Mouse (Mus musculus): ENCODE measurements around the gene Rgl3.

Gene Rgl3

DNA sequence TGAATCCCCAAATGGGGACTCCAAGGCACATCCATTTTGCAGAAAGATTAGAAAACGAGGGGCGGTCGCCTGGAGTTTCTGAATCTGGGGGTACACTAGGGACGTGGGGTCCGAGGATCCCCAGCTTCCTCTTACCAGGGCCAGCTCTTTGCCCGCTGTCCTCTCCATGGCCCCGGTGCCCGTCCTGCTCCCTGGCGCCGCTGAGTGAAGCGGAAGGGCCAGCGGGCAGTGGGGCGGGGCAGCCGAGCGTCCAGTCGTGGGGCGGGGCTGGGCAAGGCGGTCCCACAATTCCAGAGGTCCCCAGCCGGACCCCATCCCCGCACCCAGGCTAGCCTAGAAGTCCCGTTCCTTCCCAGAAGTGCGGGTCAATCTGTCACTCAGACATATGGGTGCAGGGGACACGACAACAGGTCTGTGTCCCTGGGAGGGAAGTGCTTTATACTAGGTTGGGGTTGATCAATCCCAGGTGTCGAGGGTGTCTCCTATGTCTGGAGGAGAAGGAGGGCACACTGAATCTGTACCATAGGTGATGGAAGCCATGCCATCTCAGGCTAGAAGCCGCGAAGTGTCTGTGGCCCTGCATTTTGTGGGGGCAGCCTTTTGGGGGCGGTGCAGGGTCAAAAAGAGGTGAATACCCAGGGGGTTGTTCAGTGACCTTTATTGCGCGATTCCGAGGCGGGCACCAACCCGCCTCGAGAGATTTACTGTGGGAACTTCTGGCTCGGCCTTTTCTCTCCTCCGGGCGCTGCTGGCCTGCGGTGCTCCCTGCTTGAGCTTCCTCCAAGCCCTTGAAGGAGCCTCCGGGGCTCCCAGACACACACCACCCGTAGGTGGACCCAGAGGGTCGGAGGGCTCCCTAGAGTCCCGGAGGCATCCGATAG, at the start of gene Rgl3:
Rgl3 (minus strand) TSS at position 217 of the 881 bp plus-strand sequence.
- peak; percentile 70 for DNase-seq (ENCODE audit: low spot score)

DNA sequence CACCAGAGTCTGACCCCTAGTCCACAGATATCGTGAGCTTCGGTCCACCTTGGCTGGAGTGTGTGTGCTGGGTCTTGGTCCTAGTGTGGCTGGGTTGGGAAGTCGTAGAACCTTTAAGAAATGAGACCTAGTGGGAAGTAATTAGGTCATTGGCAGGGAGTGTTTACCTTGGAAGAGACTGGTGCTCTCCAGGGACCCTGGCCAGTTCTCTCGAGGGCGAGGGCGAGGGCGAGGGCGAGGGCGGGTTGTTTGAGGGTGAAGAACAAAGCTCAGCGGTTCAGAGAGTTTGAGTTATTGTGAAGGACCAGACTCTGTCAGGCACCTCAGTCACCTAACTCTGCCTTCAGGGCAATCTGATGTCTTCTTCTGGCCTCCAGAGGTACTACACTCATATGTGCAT, 48.6 kb upstream of the Rgl3 start:
- DNase-seq (ENCODE audit: low spot score) = no peak

DNA sequence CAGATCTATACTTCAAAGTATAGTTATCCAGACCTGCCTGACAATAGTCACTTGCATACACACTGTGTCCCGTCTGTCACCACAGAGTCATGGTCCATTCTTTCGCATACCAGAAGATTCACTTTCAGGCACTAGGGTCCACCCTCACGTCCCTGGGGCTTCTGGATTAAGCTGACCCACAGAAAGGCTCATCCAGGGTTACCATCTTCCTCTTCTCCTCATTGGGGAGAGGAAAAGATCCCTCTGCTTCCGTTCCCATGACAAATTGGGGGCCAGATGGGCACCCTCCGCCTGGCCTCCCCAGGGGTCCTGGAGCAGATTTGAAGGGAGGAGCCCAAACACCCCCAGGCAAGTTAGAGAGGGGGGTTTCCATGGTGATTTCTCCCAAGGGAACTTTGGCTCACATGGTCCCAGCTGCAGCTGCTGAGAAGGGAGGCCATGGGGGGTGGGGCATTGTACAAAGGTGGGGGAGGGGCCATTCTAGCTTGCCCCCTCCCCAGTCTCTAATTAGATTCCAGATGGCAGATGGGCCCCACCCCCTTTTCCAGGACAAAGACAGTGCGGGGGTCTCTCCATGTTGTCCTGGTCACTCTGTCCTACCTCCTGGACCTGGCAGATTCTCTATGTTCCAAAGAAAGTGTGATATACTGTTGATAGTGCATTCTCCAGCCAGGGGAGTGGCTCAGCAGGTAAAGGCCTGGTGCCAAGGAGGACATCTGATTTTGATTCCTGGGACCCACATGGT, 46.2 kb upstream of the Rgl3 start:
- no peak for DNase-seq (ENCODE audit: low spot score)

DNA sequence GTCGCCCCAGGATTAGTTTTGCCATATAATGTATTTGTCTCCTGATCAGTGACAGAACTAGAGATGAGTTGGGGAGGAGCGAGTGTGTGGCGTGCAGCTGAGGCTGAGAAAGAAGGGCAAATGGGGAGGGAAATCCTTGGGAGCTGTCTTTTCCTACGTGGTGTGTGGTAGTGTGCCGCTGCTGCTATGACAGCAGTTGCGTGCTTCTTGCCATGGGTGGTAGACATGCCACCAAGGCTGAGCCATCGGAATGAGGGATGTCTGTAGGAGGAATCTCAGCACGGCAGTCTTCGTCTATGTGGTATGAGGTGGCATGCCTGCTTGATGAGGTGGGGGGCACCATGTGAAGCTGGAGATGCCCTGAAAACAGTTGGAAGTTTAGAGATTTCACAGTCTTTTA, 41.1 kb upstream of the Rgl3 start:
- DNase-seq (ENCODE audit: low spot score) = no peak

DNA sequence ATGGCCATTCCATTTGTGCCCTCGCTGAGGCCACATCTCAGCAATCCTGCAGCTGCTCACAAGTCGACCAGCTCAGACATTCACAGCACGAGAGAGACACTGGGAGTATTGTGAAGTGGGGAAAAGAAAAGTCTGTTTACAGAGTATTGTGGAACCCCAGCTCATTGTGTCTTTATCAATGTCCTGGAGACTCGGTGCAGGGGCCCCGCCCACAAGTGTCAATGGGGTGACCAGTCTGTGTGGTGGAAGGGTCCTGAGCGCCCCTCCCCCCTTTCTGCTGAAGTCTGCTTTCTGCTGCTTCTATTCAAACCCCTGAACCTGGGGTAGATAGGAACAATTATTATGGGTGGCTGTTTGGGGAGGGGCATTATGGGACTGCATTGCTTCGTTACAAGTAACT, 39.2 kb upstream of the Rgl3 start:
- DNase-seq (ENCODE audit: low spot score) = no peak

DNA sequence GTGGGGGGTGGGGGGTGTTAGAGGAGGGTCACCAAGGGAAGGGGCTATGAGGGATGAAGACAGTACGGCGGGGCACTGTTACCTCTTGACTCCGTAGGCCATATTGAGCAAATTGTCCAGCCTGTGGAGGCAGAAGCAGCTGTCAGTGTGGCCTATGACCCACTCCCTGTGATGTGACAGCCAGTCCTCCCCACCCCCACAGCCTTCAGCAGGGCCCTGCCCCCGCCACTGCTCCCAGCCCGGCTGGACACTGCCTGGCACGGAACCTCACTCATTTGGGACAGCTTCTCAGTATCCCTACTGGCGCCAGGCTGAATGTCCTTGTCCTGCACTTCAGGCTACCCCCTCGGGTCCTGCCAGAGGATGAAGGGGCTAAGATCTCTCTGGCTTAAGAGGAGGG, 35.3 kb upstream of the Rgl3 start:
- DNase-seq (ENCODE audit: low spot score) = no peak

DNA sequence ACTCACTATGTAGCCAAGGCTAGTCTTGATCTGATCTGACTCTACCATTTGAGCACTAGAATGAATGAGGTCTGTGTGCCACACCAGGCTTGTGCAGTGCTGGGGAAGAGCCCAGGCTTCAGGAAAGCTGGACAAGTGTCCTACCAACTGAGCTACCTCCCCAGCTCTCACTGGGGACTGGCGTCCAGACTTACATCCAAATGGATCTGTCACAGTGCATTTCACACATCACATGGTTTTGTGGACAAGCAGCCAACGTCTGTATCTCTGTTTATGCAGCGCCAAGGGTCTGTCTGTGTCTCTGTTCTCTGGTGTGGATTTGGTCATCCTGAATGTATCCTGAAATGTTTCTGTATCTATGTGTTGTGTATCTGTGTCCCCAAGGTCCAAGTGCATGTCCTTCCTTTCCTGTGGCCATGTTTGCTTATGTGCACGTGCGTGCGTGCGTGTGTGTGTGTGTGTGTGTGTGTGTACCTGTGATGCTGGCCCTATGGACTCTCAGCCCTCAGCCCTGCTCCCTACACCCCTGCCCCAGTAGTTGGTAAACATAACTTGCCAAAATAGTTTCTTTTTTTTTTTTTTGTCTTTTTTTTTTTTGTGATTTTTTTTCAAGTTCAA, 28.1 kb upstream of the Rgl3 start:
- DNase-seq (ENCODE audit: low spot score) = no peak

DNA sequence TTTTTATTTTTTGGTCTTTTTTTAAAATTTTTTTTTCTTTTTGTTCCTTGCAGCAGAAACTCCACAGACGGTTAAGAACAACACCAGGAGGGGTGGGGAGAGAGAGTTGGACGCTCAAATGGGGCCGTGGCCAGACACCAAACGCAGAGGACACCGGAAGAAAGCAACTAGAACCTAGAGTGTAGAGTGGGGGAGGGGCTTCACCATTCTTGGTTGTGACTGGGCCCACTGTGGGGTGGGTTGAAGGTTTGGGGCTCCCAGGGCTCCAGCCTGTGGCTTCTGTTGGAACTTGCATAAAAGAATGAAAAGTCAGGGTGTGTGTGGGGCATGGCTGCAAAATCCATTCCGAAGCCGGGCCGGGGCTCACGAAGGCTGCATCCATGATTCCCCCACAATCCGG, 27.0 kb upstream of the Rgl3 start:
- DNase-seq (ENCODE audit: low spot score) = no peak

DNA sequence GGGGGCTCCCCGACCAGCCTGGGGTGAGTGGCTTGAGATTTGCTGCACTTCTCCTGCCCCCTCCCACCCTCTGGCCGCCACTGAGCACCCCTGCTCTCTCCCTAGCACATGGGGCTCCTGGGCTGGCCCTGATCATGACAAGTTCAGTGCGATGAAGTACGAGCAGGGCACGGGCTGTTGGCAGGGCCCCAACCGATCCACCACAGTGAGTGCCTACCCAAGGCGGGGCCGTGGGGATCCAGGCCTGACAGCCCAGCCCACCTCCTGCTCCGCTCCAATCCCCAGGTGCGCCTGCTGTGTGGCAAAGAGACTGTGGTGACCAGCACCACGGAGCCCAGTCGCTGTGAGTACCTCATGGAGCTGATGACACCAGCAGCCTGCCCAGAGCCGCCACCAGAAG, 23.5 kb upstream of the Rgl3 start:
- no peak for DNase-seq (ENCODE audit: low spot score)

DNA sequence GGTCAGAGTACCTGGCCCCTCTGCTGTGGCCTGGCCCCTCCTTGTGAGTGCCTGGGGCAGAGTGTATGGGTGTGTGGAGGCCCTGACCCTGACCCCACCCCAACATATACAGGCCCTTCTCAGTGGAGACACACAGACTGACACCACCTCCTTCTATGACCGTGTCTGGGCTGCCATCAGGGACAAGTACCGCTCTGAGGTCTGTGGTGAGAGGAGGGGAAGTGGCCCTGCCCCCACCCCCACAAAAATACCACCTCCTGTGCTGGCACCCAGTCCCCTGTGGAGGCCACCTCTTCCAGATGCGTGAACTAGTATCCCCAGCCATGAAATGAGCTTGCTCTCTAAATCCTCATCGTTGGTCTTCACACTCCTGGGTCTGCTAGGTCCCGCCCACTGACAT, 21.8 kb upstream of the Rgl3 start:
- no peak for DNase-seq (ENCODE audit: low spot score)

DNA sequence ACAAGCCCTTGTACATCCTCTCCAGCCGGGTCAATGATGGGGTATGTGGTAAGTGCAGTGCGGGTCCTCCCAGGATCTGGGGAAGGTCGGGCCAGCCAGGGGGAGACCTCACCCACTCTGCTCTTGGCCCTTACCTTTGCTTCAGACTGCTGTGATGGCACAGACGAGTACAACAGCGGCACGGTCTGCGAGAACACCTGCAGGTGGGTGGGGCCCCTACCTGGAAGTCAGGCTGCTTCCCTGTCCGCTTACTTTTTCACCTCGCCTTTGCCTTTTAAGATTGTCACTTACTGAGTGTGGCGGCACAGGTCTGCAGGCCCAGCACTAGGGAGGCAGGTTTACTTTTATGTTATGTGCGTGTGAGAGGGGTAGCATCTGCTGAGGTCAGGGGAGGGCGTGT, 15.3 kb upstream of the Rgl3 start:
- DNase-seq (ENCODE audit: low spot score) = no peak

DNA sequence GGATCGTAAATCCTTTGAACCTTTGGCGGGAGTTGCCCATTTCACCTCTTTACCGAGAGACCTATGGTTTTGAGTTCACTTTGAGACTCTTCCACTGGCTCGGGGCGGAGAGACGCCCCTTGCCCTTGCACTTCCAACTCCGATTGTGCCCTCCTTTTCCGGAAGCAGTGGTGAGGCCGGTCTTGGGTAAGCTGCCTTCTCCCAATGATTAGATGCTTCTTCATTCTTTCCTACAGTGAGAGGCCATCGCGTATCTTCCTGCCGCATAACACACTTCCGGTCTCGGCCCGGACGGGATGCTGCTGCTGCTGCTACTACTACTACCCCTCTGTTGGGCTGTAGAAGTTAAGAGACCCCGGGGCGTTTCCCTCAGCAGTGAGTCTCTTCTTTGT, 13.9 kb upstream of the Rgl3 start:
- DNase-seq (ENCODE audit: low spot score) = no peak

DNA sequence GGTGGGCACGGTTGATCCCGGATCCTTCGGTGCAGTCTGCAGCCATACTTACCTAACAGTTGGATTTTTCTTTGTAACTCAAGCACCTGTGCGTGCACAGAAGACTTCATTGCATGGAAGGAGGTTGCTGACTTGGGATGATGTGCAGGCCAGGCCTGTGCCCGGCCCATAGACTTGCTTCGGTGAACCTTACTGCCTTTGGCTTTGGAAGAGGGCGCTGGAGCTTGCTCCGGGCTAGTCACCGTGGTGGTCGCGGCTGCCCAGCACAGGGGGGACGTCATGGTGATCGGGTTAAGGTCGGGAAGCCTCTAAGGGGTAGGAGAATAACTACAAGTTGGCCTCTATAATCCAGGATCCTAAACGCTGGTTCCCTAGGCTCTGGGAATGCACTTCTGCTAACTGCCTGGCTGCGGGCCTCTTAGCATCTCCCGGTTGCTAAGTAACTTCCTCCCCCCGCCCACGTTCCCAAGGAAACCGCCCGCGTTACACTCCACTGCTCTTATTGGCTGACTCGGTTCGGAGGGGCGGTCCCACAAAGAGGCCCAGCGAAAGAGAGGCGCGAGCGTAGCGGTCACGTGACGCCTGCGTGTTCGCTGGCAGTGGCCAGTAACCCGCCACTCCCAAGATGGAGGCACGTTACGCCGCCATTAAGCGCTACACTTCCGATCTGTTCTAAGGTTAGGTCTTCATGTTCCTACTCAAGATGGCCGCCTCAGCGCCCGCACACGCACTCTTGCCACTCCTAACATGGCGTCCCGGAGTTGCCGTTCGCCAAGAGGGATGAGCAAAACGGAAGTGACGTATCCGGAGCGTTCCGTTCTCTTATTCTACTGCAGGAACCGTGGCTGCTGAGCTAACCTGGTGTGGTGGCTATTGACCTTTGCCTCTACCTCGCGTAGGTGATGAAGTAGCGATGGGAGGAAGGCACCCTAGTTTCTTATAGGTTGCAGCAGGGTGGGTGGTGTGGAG, 13.2 kb upstream of the Rgl3 start, which contains the start of the genes Ccdc151 and Prkcsh:
Ccdc151 (minus strand) TSS at position 441 of the 969 bp plus-strand sequence.
Prkcsh (plus strand) TSS at position 613 of the 969 bp plus-strand sequence.
- DNase-seq (ENCODE audit: low spot score) = peak; percentile 100

DNA sequence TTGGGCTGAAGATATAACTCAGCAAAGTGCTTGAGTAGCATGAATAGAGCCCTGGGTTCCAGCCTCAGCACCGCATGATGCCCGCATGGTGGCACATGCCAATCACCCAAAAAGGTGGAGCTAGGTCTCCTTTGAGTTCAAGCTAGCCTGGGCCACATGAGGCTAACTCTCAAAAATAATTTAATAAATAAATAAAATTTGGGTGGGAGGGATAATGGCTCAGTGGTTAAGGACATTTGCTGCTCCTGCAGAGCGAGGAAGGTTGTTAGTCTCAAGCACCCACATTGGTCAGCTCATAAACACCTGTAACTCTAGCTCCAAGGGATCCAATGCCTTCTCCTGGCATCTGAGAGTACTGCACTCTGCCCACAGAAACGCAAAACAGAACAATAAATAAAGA, 12.4 kb upstream of the Rgl3 start:
- DNase-seq (ENCODE audit: low spot score) = no peak

DNA sequence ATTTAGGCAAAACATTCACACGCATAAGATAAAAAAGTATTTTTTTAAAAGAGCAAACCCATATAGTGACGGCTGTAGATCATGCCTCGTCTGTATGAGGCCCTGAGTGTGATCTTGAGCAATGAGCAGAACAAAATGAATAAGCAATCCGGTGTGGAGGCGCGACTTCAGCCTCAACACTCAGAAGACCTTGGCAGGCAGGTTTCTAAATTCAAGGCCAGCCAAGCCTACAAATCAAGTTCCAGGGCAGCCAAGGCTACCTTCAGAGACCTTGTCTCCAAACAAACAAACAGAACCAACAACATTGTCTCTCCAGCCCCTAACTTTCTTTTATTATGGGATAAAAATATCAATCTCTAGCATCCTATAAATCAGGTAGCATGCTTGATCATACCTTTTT, 11.1 kb upstream of the Rgl3 start:
- DNase-seq (ENCODE audit: low spot score) = no peak

DNA sequence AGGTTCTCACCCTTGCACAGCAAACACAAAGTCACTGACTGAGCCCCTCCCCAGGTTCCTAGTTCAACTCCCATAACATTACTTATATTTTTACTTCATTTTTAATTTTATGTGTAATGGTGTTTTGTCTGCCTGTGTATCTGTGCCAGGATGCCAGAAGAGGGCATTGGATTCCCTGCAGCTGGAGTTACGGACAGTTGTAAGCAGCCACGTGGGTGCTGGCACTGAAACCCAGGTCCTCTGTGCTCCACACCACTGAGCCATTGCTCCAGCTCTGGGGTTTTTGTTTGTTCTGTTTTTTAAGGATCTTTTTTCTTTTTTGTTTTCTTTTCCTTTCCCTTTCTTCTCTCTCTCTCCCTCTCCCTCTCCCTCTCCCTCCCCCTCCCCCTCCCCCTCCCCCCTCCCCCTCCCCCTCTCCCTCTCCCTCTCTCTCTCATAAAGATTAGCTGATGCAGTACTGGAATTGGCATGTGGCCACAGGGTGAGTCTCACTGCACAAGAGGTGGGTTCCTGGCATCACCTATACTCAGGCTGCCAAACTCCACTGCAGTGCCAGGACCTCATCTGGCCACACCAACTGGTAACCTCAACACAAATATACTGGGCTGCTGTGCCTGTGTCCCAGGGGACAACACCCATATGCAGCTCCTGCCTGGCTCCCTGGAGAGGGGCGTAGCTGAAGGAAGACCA, 7.1 kb upstream of the Rgl3 start:
- no peak for DNase-seq (ENCODE audit: low spot score)

DNA sequence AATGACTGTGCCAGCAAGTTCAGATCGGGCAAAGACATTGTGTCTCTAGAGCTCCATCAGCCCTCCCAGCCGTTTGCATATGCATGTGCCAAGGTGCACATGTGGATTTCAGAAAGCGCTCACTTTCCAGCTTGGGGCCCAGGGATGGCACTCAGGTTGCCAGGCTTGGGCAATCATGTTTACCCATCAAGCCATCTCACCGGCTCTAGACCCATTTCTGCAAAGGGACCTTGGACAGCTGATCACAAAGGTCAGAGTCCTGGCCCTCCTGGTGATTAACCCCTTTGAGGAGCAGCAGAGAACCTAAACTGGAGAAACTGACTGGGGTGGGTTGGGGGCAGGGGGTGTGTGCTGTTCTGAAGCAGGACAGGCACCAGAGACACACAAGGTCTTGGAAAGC, 3.0 kb upstream of the Rgl3 start:
- DNase-seq (ENCODE audit: low spot score) = no peak

DNA sequence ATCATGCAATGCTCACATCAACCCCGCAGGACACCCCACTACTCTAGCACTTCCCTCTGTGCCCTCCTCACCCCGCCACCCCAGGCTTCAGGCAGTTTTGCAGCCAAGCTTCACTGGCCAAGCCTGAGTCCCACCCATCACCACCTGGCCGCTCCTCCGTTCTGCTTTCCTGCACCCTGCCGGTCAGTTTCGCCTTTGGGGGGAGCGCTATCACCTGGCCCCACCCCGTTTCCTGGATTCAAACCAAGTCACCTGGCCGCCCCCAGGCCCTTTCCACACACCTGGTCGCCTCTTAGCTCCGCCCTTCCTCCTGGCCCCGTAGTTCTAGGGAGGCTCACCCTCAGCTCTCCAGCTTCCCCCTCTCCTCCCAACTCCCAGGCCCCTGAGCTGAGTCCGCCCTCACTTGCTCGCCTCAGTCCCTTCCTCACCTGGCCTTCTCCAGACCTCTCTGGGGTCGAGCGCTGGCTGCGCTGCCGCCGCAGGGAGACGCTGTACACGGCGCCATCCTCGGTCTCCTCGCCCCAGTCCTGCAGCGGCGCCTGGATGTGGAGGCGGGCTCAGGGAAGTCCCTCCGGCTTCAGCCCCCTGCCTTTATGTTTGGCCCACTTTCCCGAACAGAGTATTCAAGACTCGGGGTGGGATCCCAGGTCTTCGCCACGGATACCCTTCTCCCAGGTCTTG, 685 bp downstream of the Rgl3 start:
- DNase-seq (ENCODE audit: low spot score) = peak; percentile 11

DNA sequence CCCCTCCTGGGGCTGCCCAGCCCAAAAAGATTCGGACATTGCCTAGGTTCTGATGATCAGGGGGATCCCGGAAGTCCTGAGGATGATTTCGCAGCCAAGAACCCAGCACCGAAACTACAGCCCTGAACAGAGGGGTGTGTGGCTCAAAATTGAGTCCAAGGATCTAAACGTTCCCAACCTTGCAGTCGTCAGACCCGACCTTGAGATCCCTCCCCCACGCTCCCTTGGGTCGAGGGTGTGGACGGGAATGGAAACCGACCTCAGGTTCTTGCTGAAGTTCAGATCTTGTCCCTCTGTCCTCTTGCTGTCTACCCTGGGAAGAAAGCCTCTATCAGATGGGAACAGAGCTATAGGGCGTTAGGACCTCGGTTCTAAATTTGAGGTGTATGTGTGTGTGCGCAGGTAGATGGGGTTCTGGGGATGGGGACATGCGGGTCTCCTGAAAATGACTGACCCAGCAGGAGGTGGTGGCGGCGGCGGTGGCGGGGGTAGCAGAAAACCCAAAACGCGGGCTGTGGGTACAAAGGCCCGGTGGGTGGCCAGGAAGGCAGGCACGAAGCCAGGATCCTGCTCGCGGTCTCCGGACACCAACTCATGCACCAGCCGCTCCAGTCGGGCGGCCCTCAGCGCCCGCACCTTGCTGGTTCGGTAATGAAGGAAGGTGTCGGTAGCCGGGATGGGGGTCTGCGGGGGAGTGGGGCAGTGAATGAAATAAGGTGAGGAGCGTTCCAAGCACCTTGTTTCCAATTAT, 1.5 kb downstream of the Rgl3 start:
- DNase-seq (ENCODE audit: low spot score) = no peak

DNA sequence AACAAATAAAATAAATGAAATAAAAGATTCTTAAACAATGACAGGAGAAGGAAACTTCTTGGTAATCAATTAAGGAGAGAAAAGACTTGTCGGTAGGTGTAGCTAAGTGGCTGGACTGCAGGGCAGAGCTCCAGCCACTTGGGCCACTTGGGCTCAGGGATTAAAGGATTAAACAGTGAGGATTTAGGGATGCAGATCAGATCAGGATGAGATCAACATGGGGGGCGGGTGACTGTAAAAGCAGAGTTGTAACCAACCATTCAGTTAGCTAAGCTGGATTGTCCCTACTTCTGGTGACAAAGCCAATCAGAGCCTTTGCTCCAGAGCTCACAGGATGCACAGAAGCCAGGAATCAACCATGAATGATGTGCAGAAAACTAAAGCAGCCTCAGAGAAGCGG, 5.3 kb downstream of the Rgl3 start:
- DNase-seq (ENCODE audit: low spot score) = no peak
